Mouse (Mus musculus) brown adipose tissue, adult 24 weeks (tissue): Measurements from ENCODE around the gene Bche. TPM values are rescaled to one million over a fixed set of nuclear protein-coding genes. Genes with fewer than 3 reads are reported as not detected.
A peak's percentile ranks its signal among the peaks of the same experiment; 100 is the strongest.

Experiments used
- H3K27ac ChIP-seq: fragments of 200-500 bp; replicated peaks from 2 replicates; pipeline ENCODE4 v1.5.1; 2012; ENCODE audit warnings: low read depth, mild to moderate bottlenecking, low read length
- H3K4me1 ChIP-seq: fragments of 200-500 bp; 2 replicates; pipeline ENCODE4 v1.6.1; 2012; ENCODE audit warnings: low read length, mixed read lengths; ENCODE audit not compliant: control insufficient read depth, insufficient read depth, insufficient read length
- H3K4me3 ChIP-seq: fragments of 200-500 bp; 2 replicates; pipeline ENCODE4 v1.5.1; 2012; ENCODE audit warnings: low read depth, mild to moderate bottlenecking, low read length, moderate library complexity; ENCODE audit not compliant: insufficient read depth
- polyA plus RNA-seq: library from polyadenylated mRNA; stranded (reverse); fragments of >200 nt; gene quantifications from 2 replicates; pipeline ENCODE4 v1.2.4, GENCODE M21; 2012; ENCODE audit not compliant: missing spikeins, insufficient read depth, insufficient read length

Bche gene
- polyA plus RNA-seq: 38.3 and 48.4 TPM in 2 replicates

GRCm38 (mm10) chr3:73708410-73708714 is at the start of gene Bche:
Gene Bche, minus strand, starts transcription at chr3:73708415.
- peak within 1 kb of the TSS; percentile 39 for H3K27ac ChIP-seq
- H3K4me3 ChIP-seq: peak within 1 kb of the TSS; percentile 56
- H3K4me1 ChIP-seq: no peaks in the 10 kb centered on the region

- H3K4me1 ChIP-seq: no peaks in the 10 kb centered on the region
- H3K27ac ChIP-seq: no peak overlapping the region
- H3K4me3 ChIP-seq: no peak overlapping the region
These were observed 33.8 kb upstream of the Bche start for GRCm38 (mm10) chr3:73741998-73742397.

- H3K27ac ChIP-seq: no peak overlapping the region
- H3K4me1 ChIP-seq: no peaks in the 10 kb centered on the region
- H3K4me3 ChIP-seq: no peak overlapping the region
These were observed 23.5 kb upstream of the Bche start for GRCm38 (mm10) chr3:73731677-73732076.

- Histone ChIP-seq H3K4me3 (no peak overlapping the region), H3K4me1 (no peaks in the 10 kb centered on the region), H3K27ac (no peak overlapping the region)
These were observed 21.3 kb upstream of the Bche start for GRCm38 (mm10) chr3:73729511-73729910.

- H3K4me3 ChIP-seq: no peak overlapping the region
- H3K27ac ChIP-seq: no peak overlapping the region
- no peaks in the 10 kb centered on the region for H3K4me1 ChIP-seq
These were observed 17.5 kb upstream of the Bche start for GRCm38 (mm10) chr3:73725711-73726110.

- H3K4me3 ChIP-seq: no peak overlapping the region
These were observed 16.7 kb upstream of the Bche start for GRCm38 (mm10) chr3:73724869-73725268.

GRCm38 (mm10) chr3:73717610-73718284 is 9.5 kb upstream of the Bche start:
- Histone ChIP-seq H3K4me3 (no peak overlapping the region), H3K4me1 (no peaks in the 10 kb centered on the region), H3K27ac (no peak overlapping the region)

More at GRCm38 (mm10) chr3:73724869-73725268, 16.7 kb upstream of the Bche start:
- Histone ChIP-seq H3K27ac (no peak overlapping the region), H3K4me1 (no peaks in the 10 kb centered on the region)

GRCm38 (mm10) chr3:73709871-73710270 is 1.7 kb upstream of the Bche start:
- Histone ChIP-seq H3K4me3 (no peak overlapping the region), H3K27ac (no peak overlapping the region), H3K4me1 (no peaks in the 10 kb centered on the region)

- Histone ChIP-seq H3K27ac (peak overlapping the region; percentile 39), H3K4me1 (no peaks in the 10 kb centered on the region), H3K4me3 (peak overlapping the region; percentile 56)
These were observed 480 bp downstream of the Bche start for GRCm38 (mm10) chr3:73707461-73708409.

- no peaks in the 10 kb centered on the region for H3K4me1 ChIP-seq
- no peak overlapping the region for H3K4me3 ChIP-seq
- H3K27ac ChIP-seq: no peak overlapping the region
These were observed 1.7 kb downstream of the Bche start for GRCm38 (mm10) chr3:73706544-73706943.

- no peak overlapping the region for H3K4me3 ChIP-seq
- no peaks in the 10 kb centered on the region for H3K4me1 ChIP-seq
- H3K27ac ChIP-seq: no peak overlapping the region
These were observed 9.3 kb downstream of the Bche start for GRCm38 (mm10) chr3:73698889-73699288.

- no peak overlapping the region for H3K27ac ChIP-seq
- H3K4me3 ChIP-seq: no peak overlapping the region
- no peaks in the 10 kb centered on the region for H3K4me1 ChIP-seq
These were observed 34.9 kb downstream of the Bche start for GRCm38 (mm10) chr3:73673333-73673732.

- H3K27ac ChIP-seq: no peak overlapping the region
- H3K4me3 ChIP-seq: no peak overlapping the region
- no peaks in the 10 kb centered on the region for H3K4me1 ChIP-seq
These were observed 40.0 kb downstream of the Bche start for GRCm38 (mm10) chr3:73668172-73668571.

- H3K27ac ChIP-seq: no peak overlapping the region
- H3K4me3 ChIP-seq: no peak overlapping the region
- H3K4me1 ChIP-seq: no peaks in the 10 kb centered on the region
These were observed 40.7 kb downstream of the Bche start for GRCm38 (mm10) chr3:73667245-73668131.

- Histone ChIP-seq H3K4me3 (no peak overlapping the region), H3K4me1 (no peaks in the 10 kb centered on the region), H3K27ac (no peak overlapping the region)
These were observed 57.9 kb downstream of the Bche start for GRCm38 (mm10) chr3:73650281-73650680.
